Mouse (Mus musculus) monocyte, adult 5-6 weeks (primary cell): ENCODE results near the gene Atp6v1g3. TPM values are rescaled to one million over a fixed set of nuclear protein-coding genes. Genes with fewer than 3 reads are reported as not detected.

Experiments
- ATAC-seq: fragments of 153-309, 156-312 bp; replicated peaks from 2 replicates; pipeline ENCODE4 v1.8.0; 2017; ENCODE audit warnings: mild to moderate bottlenecking; ENCODE audit not compliant: low TSS enrichment, insufficient number of reproducible peaks, severe bottlenecking, poor library complexity, low FRiP score
- total RNA-seq: library from RNA; stranded (forward); fragments of 200-1000, 200-491, 200-594 nt; gene quantifications from 3 replicates; pipeline ENCODE4 v1.2.3, GENCODE M21; 2017

Gene Atp6v1g3
- 0.86 to 1.5 TPM in 2 of 3 replicates, not detected in the other for total RNA-seq

GRCm38 (mm10) chr1:138273438-138273837 lies at the start of gene Atp6v1g3:
Gene Atp6v1g3, plus strand, starts transcription at chr1:138273738.
- no peak for ATAC-seq

- no peak for ATAC-seq
Measured at GRCm38 (mm10) chr1:138233051-138233450, 40.5 kb upstream of the Atp6v1g3 start.

DNA sequence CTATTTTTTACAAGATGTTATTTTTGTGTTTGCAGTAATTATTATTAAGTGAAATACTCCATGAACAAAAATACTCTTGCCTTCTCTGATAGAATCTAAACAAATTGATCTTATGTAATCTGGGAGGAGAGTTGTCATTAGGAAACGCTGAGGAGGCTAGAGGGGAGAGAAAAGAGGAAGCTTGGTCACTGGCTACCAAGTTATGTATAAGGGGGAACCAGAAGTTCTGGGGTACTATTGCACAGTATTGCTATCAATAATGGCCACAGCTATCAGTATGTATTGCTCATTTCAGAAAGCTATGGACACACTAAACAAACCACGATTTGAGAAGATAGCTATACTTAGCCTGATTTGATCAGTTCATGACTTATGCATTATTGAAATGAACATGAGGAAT lies 36.3 kb upstream of the Atp6v1g3 start:
- peak; percentile 82 for ATAC-seq

GRCm38 (mm10) chr1:138243947-138244346 lies 29.6 kb upstream of the Atp6v1g3 start:
- peak; percentile 84 for ATAC-seq

DNA sequence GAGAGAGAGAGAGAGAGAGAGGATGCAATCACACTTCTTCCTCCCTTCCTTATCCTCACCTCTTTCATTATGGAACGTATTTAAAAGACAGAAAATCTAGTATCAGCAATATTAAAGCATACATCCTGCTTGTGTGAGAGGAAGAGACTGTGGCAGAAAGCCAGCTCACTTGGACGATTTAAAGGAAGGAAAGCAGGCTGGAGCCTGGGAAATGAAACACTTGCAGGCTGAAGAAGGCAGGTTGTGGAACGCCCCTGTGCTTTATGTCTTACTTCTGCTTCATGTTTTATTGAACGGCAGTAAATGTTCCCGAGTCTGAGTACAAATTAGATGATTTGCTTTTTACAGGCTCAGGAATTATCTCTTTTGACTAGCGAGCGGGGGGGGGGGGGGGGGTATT lies 29.1 kb upstream of the Atp6v1g3 start:
- no peak for ATAC-seq

DNA sequence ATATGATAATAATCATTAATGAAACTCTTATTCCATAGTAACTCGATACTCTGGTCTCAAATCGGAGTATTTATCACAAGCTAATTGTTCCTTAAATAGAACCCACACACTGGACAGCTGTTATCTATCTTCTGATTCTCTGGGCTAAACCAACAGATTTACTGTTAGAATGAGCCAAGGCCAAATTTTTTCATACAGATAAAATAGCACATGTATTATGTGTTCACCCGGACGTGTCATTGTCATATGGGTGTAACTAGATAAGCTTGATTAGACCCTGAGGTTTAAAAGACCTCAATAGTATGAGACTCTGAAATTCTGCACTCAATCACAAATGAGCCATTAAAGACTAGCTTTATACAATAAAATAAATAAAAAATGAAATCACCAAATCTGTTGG lies 28.4 kb upstream of the Atp6v1g3 start:
- no peak for ATAC-seq

DNA sequence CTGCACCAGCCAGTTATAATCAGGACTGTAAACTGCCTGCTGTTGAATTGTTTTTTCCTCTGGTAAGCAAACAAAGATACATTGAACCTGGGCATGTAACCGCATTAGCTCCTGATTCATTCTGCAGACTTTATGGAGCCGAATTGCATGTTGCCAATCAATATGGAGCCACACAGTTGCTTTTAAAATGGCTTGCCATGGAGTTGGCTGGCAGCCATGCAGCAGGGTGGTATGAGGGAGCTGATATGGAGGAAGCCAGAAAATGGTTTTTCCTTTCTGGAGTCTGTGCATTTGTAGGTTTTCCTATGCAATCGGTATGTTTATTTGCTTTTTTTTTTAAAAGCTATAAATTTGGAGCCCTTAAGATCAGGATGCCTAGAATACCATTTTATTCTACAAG lies 28.0 kb upstream of the Atp6v1g3 start:
- ATAC-seq: no peak

- ATAC-seq: no peak
Measured at GRCm38 (mm10) chr1:138246438-138247164, 26.9 kb upstream of the Atp6v1g3 start.

DNA sequence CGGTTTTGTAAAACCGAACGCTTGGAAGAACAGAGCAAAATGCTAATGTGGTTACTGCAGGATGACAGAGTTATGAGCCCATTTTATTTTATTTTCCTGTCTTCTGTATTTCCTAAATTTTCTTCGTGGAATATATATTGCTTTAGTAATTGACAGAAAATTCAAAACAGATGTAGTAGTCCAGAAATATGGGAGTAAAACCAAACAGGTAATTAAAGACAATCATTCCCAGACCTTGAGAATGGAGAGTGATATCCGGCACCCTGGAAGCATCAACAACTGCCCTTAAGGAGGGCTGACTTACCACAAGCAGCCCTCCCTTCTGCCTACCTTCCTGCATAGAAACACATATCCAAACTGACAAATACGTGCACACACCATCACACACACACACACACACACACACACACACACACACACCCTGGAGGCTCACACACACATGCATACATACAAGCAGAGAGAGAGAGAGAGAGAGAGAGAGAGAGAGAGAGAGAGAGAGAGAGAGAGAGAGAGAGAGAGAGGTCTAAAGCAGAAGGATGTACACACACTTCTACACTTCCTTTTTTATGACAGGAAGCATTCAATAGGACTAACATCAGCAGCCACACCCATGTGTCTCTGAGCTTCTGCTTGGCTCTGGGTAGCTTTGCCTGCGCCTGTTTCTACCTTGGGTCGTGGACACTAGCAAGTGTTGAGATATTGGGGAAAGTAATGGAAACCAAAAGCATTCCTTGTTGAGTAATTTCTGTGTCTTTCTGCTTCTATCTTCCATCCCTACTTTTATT lies 25.6 kb upstream of the Atp6v1g3 start:
- peak; percentile 92 for ATAC-seq

GRCm38 (mm10) chr1:138248770-138249169 lies 24.8 kb upstream of the Atp6v1g3 start:
- ATAC-seq: 0 out of 2 replicates have a peak, but pooled peaks have one; percentile 16

DNA sequence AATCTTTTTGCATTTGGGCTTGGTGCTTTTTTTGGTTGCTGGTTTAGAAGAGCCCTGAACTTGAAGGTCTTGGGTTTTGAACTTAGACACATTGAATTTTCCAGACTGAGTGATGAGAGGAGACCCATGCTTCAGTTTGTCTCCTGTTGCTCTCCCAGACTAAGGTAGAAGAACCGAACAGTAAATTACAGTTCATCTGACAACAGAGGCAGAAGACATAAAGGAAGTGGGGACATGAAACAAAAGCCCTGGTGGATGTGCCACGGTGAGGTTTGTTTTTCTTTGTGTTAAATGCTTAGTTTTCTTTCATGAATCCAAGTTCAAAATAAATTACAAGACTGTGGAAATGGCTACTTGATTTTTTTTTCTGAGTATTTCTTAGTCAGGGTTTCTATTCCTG lies 22.6 kb upstream of the Atp6v1g3 start:
- no peak for ATAC-seq

GRCm38 (mm10) chr1:138256172-138256789 lies 17.3 kb upstream of the Atp6v1g3 start:
- ATAC-seq: no peak

- ATAC-seq: no peak
Measured at GRCm38 (mm10) chr1:138258758-138259157, 14.8 kb upstream of the Atp6v1g3 start.

DNA sequence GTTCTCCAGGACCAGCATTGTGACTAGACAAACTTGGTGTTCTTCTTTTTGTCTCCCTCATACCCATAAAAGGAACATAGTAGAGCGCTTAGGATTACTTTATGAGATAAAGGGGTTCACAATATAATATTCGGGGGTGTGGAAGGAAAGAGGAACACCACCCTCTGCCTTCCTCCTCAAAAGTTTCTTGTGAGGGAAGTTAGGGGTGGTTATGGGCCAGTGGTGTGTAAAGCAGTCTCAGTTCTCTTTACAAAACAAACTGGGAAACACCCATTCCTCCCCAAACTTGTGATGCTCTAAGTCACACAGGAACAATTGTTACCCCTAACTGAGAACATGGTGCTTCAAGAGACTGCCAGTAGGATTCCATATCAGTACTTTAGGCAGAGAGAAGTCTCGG lies 12.0 kb upstream of the Atp6v1g3 start:
- ATAC-seq: peak; percentile 92

GRCm38 (mm10) chr1:138262408-138262807 lies 11.1 kb upstream of the Atp6v1g3 start:
- ATAC-seq: peak; percentile 42; the same call in 1 of the 2 replicates

GRCm38 (mm10) chr1:138267465-138268055 lies 6.0 kb upstream of the Atp6v1g3 start:
- peak; percentile 56; the same call in 1 of the 2 replicates for ATAC-seq

GRCm38 (mm10) chr1:138274930-138275329 lies 1.4 kb downstream of the Atp6v1g3 start:
- peak; percentile 57 for ATAC-seq

DNA sequence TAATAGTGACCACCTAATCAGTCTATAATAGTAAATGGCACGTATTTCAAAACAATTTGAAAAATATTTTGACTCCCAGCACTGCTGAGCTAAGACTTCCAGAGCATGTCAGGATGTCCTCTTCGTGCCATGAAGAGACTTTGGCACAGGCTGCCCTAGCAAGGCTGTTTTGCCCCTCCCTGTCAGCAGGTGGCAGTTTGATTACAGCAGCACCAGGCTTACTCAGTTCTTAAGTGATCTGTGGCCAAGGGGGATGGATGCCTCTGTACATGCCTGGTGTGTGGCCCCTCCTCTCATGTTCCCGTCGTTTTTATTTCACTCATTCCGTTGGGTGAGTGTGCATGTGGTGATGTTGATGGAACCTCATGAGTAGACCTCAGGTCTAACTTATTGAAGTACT lies 2.3 kb downstream of the Atp6v1g3 start:
- ATAC-seq: peak; percentile 57; the same call in 1 of the 2 replicates

DNA sequence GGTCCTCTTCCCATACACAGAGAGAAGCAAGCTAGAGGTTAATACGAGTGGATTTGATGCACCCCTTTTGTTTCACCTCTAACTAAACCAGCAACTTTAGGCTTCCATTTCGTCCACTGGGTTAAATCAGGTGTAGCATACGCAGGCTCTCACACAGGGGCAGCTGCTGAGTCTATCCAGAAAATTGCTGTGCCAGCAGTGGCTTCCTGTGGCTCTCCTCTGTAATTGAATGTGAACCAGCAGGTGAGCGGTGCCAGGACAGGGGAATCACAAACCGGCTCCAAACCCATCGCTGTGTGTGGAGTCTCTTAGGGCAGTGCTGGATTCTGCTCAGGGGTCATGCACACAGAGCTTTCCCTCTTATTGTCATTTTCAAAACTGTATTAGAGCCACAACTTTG lies 7.6 kb downstream of the Atp6v1g3 start:
- no peak for ATAC-seq
